Mouse (Mus musculus): ENCODE measurements around the gene Mpeg1. TPM values are rescaled to one million over a fixed set of nuclear protein-coding genes. Genes with fewer than 3 reads are reported as not detected.

Mpeg1 gene
- total RNA-seq, 4 experiments from 2014 or later, result 0.53 to 1.4 (median 0.91) TPM

GRCm38 (mm10) chr19:12489675-12490570, 29.3 kb downstream of the Mpeg1 start:
- no peak for DNase-seq (ENCODE audit: low spot score in 2 of 2)

GRCm38 (mm10) chr19:12491636-12492035, 31.1 kb downstream of the Mpeg1 start:
- DNase-seq (ENCODE audit: low spot score in 2 of 2), result no peak

- no peak for DNase-seq (ENCODE audit: low spot score in 2 of 2)
Measured at GRCm38 (mm10) chr19:12493453-12494186, 33.0 kb downstream of the Mpeg1 start.

GRCm38 (mm10) chr19:12494187-12494458, 33.5 kb downstream of the Mpeg1 start:
- DNase-seq (ENCODE audit: low spot score in 2 of 2), result no peak

GRCm38 (mm10) chr19:12494972-12495535, 34.5 kb downstream of the Mpeg1 start:
- no peak for DNase-seq (ENCODE audit: low spot score in 2 of 2)

GRCm38 (mm10) chr19:12496241-12496640, 35.7 kb downstream of the Mpeg1 start:
- no peak for DNase-seq (ENCODE audit: low spot score in 2 of 2)

- no peak for DNase-seq (ENCODE audit: low spot score in 2 of 2)
Measured at GRCm38 (mm10) chr19:12497909-12498308, 37.3 kb downstream of the Mpeg1 start.

GRCm38 (mm10) chr19:12498321-12498720, 37.7 kb downstream of the Mpeg1 start:
- DNase-seq (ENCODE audit: low spot score in 2 of 2), result no peak

- DNase-seq (ENCODE audit: low spot score in 2 of 2), result no peak
Measured at GRCm38 (mm10) chr19:12498941-12499340, 38.4 kb downstream of the Mpeg1 start.

- no peak for DNase-seq (ENCODE audit: low spot score in 2 of 2)
Measured at GRCm38 (mm10) chr19:12499485-12499884, 38.9 kb downstream of the Mpeg1 start.

- DNase-seq (ENCODE audit: low spot score in 2 of 2), result no peak
Measured at GRCm38 (mm10) chr19:12500124-12500523, 39.5 kb downstream of the Mpeg1 start.

GRCm38 (mm10) chr19:12500881-12501311, 40.3 kb downstream of the Mpeg1 start:
- DNase-seq (ENCODE audit: low spot score in 2 of 2), result no peak

- peak; percentile 91 to 92 for DNase-seq (ENCODE audit: low spot score in 2 of 2)
Measured at GRCm38 (mm10) chr19:12501370-12502347, 41.1 kb downstream of the Mpeg1 start, which contains the start of gene Dtx4. Dtx4 (minus strand) TSS chr19:12501454.

- DNase-seq (ENCODE audit: low spot score in 2 of 2), result no peak
Measured at GRCm38 (mm10) chr19:12502756-12503155, 42.2 kb downstream of the Mpeg1 start.

- DNase-seq (ENCODE audit: low spot score in 2 of 2), result no peak
Measured at GRCm38 (mm10) chr19:12514621-12515020, 54.0 kb downstream of the Mpeg1 start.

Other genes with a start within 250 kb of the Mpeg1 start
- not detected for gene Olfr1432, start 228.2 kb upstream of the Mpeg1 start, total RNA-seq (2022)
- gene Olfr262, start 219.1 kb upstream of the Mpeg1 start, total RNA-seq (2022), result not detected
- not detected for gene Olfr235, start 199.7 kb upstream of the Mpeg1 start, total RNA-seq (2022)
- not detected for gene Olfr1434, start 180.9 kb upstream of the Mpeg1 start, total RNA-seq (2022)
- gene Olfr1436, start 161.6 kb upstream of the Mpeg1 start, total RNA-seq (2022), result not detected
- not detected for gene Olfr1437, start 135.7 kb upstream of the Mpeg1 start, total RNA-seq (2022)
- gene Olfr1438-ps1, start 124.9 kb upstream of the Mpeg1 start, total RNA-seq (2022), result not detected
- not detected for gene Olfr1440, start 73.5 kb upstream of the Mpeg1 start, total RNA-seq (2022)
- gene Olfr1441, start 43.3 kb upstream of the Mpeg1 start, total RNA-seq (2022), result not detected
- not detected for gene Pfpl, start 32.9 kb upstream of the Mpeg1 start, total RNA-seq (2022)
- 1 to 10 TPM; 2.1 to 2.6 (median 2.4) TPM for gene Dtx4, start 40.7 kb downstream of the Mpeg1 start, total RNA-seq (2022)
- 1 to 10 TPM in 3 of 4 experiments, under 1 TPM in 1; 0.92 to 1.9 (median 1.2) TPM for gene Fam111a, start 85.0 kb downstream of the Mpeg1 start, total RNA-seq (2022)
- gene Gm4952, start 139.2 kb downstream of the Mpeg1 start, total RNA-seq (2022), result not detected
- under 1 TPM in 1 of 4 experiments, not detected in 3; 0.40 TPM for gene Glyat, start 172.5 kb downstream of the Mpeg1 start, total RNA-seq (2022)
- gene Olfr1442, start 209.7 kb downstream of the Mpeg1 start, total RNA-seq (2022), result not detected
- gene Olfr1443, start 217.3 kb downstream of the Mpeg1 start, total RNA-seq (2022), result not detected
- gene Keg1, start 235.0 kb downstream of the Mpeg1 start, total RNA-seq (2022), result not detected

Measured in gastrocnemius, adult 8-10 months (tissue).